Mouse (Mus musculus) left cerebral cortex, postnatal 36 days (tissue): ENCODE results near the gene Srp68. TPM values are rescaled to one million over a fixed set of nuclear protein-coding genes. Genes with fewer than 3 reads are reported as not detected.

Experiments used
- DNase-seq, 2 experiments: peaks; one replicate each; pipeline ENCODE4 v3.0.0; 2021 to 2022; ENCODE audit warnings: low spot score in 2 of 2, mixed read lengths in 1 of 2
- intact Hi-C: fragments of 180-260 bp; cut with DNase I; formaldehyde crosslinking; loops from one replicate; pipeline ENCODE4 v1.15.1; 2025
- total RNA-seq, 2 experiments: library from RNA; stranded (reverse); gene quantifications; 2 replicates each; pipeline ENCODE4 v1.2.3; 2021

The Srp68 gene
- total RNA-seq, 2 experiments from 2014 or later = 66.6 to 70.6 TPM

GRCm38 (mm10) chr11:116216549-116216948, 57.5 kb downstream of the Srp68 start:
- no peak for DNase-seq
- intact Hi-C loops = no loop called here

DNA sequence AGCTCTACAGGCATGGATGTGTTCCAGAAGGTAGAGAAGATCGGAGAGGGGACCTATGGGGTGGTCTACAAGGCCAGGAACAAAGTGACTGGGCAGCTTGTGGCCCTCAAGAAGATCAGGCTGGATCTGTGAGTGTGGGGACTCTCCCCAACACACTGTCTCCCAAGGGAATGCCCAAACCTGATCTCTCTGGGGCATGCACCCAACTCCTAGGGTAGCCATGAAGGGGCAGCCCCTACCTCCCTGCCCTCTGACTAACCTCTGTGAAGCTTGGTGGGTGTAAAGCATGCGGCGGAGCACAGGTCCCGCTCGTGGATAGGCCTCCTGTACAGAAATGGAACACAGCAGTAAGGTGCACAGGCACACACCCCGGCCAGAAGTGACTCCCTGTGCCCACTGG, 58.0 kb downstream of the Srp68 start:
- intact Hi-C loops = no loop called here
- no peak for DNase-seq

- intact Hi-C loops = no loop called here
- DNase-seq = no peak
These were observed 58.8 kb downstream of the Srp68 start for GRCm38 (mm10) chr11:116215181-116215580.

DNA sequence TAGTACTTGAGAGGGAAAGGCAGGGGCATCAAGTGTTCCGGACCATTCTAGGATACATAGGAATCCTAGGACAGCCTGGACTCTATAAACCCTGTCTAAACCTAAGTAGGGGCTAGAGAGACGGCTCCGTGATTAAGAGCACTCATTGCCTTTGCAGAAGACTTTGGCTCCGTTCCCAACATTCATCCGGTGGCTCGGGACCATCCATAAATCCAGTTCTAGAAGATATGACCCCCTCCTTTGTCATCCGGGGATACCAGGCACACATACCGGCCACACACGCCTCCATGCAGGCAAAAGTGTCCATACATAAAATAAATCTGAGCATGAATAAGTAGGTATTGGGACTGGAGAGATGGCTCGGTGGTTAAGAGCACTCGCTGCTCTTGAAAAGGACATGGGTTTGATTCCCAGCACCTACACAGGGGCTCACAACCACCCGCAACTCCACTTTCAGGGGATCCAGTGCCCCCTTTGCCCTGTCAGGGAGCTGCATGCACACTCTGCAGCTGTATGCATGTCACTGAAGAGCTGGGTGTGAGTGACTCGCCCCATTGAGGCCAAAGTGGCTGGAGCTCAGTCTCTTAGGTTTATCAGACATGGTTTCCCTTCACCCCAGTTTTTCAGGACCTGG, 60.0 kb downstream of the Srp68 start:
- intact Hi-C loops = no loop called here
- no peak for DNase-seq

DNA sequence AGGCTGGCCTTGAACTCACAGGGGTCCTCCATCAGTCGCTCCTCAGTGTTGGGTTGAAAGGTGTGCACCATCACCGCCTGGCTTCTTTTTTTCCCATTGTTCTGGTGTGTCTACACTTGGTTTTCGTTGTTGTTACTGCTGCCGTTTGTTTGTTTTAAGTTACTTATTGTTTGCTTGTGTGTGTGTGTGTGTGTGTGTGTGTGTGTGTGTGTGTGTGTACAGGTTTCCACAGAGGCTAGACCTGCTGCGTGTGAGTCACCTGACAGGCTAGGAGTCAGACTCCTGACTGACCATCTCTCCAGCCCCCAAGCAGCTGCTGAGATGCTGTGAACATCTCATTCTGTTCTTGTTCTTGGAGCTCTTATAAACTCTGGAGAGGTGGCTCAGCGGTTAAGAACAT, 61.2 kb downstream of the Srp68 start:
- intact Hi-C loops = no loop called here
- no peak for DNase-seq

GRCm38 (mm10) chr11:116210696-116211095, 63.3 kb downstream of the Srp68 start:
- intact Hi-C loops = no loop called here
- no peak for DNase-seq

- no peak for DNase-seq
- intact Hi-C loops = no loop called here
These were observed 64.8 kb downstream of the Srp68 start for GRCm38 (mm10) chr11:116209257-116209656.

GRCm38 (mm10) chr11:116208660-116209059, 65.4 kb downstream of the Srp68 start:
- DNase-seq = no peak
- intact Hi-C loops = no loop called here

DNA sequence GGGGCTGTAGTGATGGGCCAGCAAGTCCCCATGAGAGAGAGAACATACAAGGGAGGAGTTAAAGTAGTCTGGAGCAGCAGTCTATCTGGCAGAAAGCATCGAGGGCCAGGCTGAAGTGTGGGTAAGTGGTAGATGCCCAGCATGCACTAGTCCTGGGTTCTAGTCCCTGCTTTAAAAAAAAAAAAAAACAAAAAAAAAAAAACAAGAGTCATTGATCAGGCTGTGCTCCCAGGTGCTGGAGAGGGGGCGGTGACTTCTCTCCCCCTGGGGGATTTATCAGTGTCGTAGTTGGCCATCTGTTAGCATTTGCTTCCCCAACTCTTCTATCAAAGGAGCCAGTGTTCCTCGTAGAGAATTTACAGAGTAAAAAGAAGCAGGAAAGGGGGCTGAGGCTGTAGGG, 67.3 kb downstream of the Srp68 start:
- no peak for DNase-seq
- intact Hi-C loops = no loop called here

DNA sequence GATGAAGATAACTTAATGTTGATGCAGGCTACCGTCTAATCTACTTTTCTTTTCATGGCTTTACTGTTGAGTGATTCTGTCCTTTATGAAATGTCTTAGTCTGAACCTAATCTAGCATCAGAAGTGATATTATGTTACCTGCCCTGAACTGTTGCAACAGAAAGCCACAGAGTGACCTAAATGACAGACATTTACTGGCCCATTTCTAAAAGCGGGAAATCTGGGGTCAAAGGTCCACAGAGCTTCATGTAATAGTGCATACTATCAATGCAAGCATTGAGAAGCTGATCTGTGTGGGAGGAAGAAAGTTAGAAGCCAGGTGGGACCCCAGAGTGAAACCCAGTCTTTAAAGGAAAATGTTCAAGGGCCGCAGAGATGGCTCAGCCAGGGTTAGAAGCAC, 70.9 kb downstream of the Srp68 start:
- intact Hi-C loops = no loop called here
- DNase-seq = no peak

DNA sequence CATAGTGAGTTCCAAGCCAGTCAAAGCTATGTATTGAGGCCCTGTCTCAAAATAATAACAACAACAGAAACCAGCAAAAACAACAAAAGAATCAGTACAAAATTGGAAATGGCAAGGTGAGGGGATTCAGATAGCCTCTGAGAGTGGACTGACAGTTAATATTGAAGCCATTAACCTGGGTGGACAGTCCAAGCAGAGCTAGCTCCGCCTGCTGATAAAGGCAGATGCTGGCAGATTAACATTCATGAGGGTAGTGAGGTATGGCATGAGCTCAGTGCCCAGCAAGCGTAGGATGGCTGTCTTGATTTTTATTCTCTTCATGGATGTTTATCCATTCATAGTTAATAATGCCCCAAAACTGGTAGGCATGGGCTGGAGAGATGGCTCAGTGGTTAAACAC, 72.9 kb downstream of the Srp68 start:
- intact Hi-C loops = no loop called here
- no peak for DNase-seq

DNA sequence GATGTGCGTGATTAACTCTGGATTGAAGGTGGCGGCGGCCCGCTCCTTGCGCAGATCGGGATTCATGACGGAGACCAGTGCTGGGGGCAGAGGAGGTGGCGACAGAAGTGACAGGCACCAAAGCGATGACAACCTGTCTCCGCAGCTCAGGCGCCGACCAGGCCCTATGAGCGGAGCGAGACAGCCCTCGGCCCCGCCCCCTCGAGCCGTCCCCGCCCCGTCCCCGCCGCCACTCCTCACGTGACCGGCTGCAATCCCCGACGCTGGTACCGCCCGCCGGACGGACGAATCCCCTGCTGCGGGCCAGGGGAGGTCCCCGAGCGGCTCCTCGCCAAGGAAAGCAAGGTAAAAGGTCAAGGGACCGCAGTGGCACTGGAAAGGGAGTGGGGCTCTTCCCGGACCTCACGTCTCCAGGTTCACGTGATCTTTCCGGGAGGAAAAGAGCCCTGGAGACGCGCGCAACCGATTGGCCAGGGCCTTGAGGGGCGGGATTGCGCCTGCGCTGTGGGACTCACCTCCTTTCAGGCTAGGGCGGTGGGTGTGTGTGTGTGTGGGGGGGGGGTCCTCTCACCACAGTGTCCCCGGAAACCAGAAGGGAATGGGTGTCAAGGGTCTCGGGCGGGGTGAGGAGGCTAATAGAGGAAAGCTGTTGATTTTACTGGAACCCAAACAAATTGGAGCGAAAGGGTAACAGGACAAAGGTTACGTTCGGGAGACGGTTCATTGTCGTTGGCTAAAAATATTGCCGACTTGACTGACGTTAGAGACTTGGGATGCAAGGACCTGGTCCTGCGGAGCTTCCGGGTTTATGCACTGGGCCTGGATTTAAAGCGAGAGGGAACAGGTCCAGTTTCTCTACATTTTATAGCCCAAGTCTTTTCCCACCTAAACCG, 75.1 kb downstream of the Srp68 start, which contains the start of the genes Ten1 and Acox1:
Ten1 (plus strand) TSS at position 217 of the 893 bp plus-strand sequence.
Acox1 (minus strand) TSS at position 407 of the 893 bp plus-strand sequence.
- intact Hi-C loops = loop anchor here (5.0 kb wide), 1 partner anchor 52 kb away; no protein-coding TSS in a partner anchor
- peak; percentile 97 to 98 for DNase-seq

- DNase-seq = no peak
- intact Hi-C loops = loop anchor here (5.0 kb wide), 1 partner anchor 51 kb away; no protein-coding TSS in a partner anchor
These were observed 75.9 kb downstream of the Srp68 start for GRCm38 (mm10) chr11:116198132-116198531.

DNA sequence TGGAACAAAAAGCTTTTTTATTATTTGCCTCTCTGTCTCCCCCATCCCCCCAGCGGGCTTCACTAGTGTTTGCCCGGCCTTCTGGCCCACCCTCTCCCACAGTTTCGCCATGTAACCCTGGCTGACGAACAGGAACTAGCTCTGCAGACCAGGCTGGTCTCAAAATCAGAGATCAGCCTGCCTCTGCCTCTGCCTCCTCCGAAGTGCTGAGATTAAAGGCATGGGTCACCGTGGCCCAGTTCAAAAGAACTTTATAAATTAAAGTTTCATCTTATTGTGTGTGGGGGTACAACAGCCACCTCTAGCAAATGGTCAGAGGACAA, 76.5 kb downstream of the Srp68 start:
- no peak for DNase-seq
- intact Hi-C loops = loop anchor here (5.0 kb wide), 1 partner anchor 50 kb away; no protein-coding TSS in a partner anchor

- intact Hi-C loops = loop anchor here (5.0 kb wide), 1 partner anchor 50 kb away; no protein-coding TSS in a partner anchor
- no peak for DNase-seq
These were observed 77.0 kb downstream of the Srp68 start for GRCm38 (mm10) chr11:116196866-116197583.

DNA sequence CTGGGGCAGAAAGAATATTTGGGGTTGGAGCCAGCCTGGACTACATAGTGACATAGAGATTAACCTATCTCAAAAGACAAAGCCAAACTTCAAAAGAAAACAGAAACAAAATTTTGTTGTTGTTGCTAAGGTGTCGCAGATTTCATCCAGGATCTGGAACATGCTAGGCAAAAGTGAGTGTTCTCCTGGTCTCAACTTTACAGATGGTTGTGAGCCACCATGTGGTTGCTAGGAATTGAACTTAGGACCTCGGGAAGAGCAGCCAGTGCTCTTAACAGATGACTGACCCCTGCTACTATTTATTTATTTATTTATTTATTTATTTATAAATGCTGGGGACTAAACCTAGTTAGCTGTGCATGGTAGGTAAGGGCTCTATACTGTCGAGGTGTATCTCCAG, 77.7 kb downstream of the Srp68 start:
- intact Hi-C loops = loop anchor here (5.0 kb wide), 1 partner anchor 49 kb away; no protein-coding TSS in a partner anchor
- no peak for DNase-seq

- DNase-seq = no peak
- intact Hi-C loops = loop anchor here (5.0 kb wide), 1 partner anchor 48 kb away; no protein-coding TSS in a partner anchor
These were observed 78.8 kb downstream of the Srp68 start for GRCm38 (mm10) chr11:116195252-116195651.
